Mouse (Mus musculus) myocyte (in vitro differentiated cells): ENCODE data around the gene Fkbp15.
A peak's percentile ranks its signal among the peaks of the same experiment; 100 is the strongest.

Experiments
- CEBPB ChIP-seq: IDR thresholded peaks from 2 replicates; pipeline ENCODE4 v1.6.1; 2011; ENCODE audit warnings: mild to moderate bottlenecking, moderate library complexity; ENCODE audit not compliant: poor library complexity, insufficient read depth, severe bottlenecking
- E2F4 ChIP-seq: IDR thresholded peaks from one replicate; pipeline ENCODE4 v1.6.1; 2011; ENCODE audit warnings: mild to moderate bottlenecking, control low read depth, moderate library complexity; ENCODE audit not compliant: insufficient read depth
- MAX ChIP-seq: IDR thresholded peaks from one replicate; pipeline ENCODE4 v1.6.1; 2011; ENCODE audit warnings: low read depth, mild to moderate bottlenecking, control low read depth
- MYOD1 ChIP-seq, 3 experiments: IDR thresholded peaks; one replicate each; pipeline ENCODE4 v1.6.1; 2011; ENCODE audit warnings: control low read depth in 2 of 3, low read depth in 2 of 3, mild to moderate bottlenecking in 2 of 3, moderate library complexity in 1 of 3; ENCODE audit not compliant: insufficient read length in 2 of 3, control insufficient read depth in 1 of 3
- MYOG ChIP-seq, 3 experiments: IDR thresholded peaks; one replicate each; pipeline ENCODE4 v1.6.1; 2011; ENCODE audit warnings: control low read depth in 2 of 3, low read depth in 2 of 3, mild to moderate bottlenecking in 2 of 3; ENCODE audit not compliant: insufficient read length in 2 of 3, control insufficient read depth in 1 of 3, insufficient read depth in 1 of 3
- POLR2A ChIP-seq: IDR thresholded peaks from one replicate; pipeline ENCODE4 v1.6.1; 2011; ENCODE audit warnings: low read depth, mild to moderate bottlenecking, control low read depth, moderate library complexity; ENCODE audit not compliant: insufficient read length
- REST ChIP-seq: IDR thresholded peaks from one replicate; pipeline ENCODE4 v1.6.1; 2011; ENCODE audit warnings: mild to moderate bottlenecking, control low read depth, moderate library complexity; ENCODE audit not compliant: insufficient read depth, insufficient read length
- TCF12 ChIP-seq: IDR thresholded peaks from one replicate; pipeline ENCODE4 v1.6.1; 2011; ENCODE audit warnings: mild to moderate bottlenecking, control low read depth; ENCODE audit not compliant: poor library complexity, insufficient read depth, severe bottlenecking
- USF1 ChIP-seq: IDR thresholded peaks from one replicate; pipeline ENCODE4 v1.6.1; 2011; ENCODE audit warnings: low read depth, mild to moderate bottlenecking, control low read depth, moderate library complexity

GRCm38 (mm10) chr4:62300001-62300400, 60.3 kb downstream of the Fkbp15 start:
- TF ChIP-seq POLR2A (no peak), MAX (no peak), E2F4 (no peak), REST (no peak), USF1 (no peak), TCF12 (no peak), MYOG (IDR thresholded peaks at IDR 0.05; ENCODE audit: control insufficient read depth in 1 of 3, insufficient read depth in 1 of 3, insufficient read length in 2 of 3, low read depth in 2 of 3) (no peak), CEBPB (no peak), MYOD1 (IDR thresholded peaks at IDR 0.05; ENCODE audit: control insufficient read depth in 1 of 3, insufficient read length in 2 of 3, low read depth in 2 of 3) (peak in 1 of 3 experiments; percentile 28)
